Mouse (Mus musculus): ENCODE measurements around the gene Rnf157. TPM values are rescaled to one million over a fixed set of nuclear protein-coding genes. Genes with fewer than 3 reads are reported as not detected.
A peak's percentile ranks its signal among the peaks of the same experiment; 100 is the strongest.
"Not testable (repeated sequence)": the region's sequence is repeated elsewhere in the genome, so short reads cannot be mapped to it uniquely, and the experiment has no call there.

The Rnf157 gene
- total RNA-seq, 2 experiments from 2014 or later = 9.2 to 11.7 TPM

GRCm38 (mm10) chr11:116422562-116422961 is 9.7 kb upstream of the Rnf157 start:
- no peak for ATAC-seq (replicated peaks; ENCODE audit: low FRiP score, poor library complexity, severe bottlenecking)

- no peak for ATAC-seq (replicated peaks; ENCODE audit: low FRiP score, poor library complexity, severe bottlenecking)
Measured at GRCm38 (mm10) chr11:116421102-116421501, 8.3 kb upstream of the Rnf157 start.

GRCm38 (mm10) chr11:116418841-116419462 is 6.1 kb upstream of the Rnf157 start:
- no peak for ATAC-seq (replicated peaks; ENCODE audit: low FRiP score, poor library complexity, severe bottlenecking)

- no peak for ATAC-seq (replicated peaks; ENCODE audit: low FRiP score, poor library complexity, severe bottlenecking)
Measured at GRCm38 (mm10) chr11:116418194-116418840, 5.5 kb upstream of the Rnf157 start.

GRCm38 (mm10) chr11:116417054-116417453 is 4.2 kb upstream of the Rnf157 start:
- no peak for ATAC-seq (replicated peaks; ENCODE audit: low FRiP score, poor library complexity, severe bottlenecking)

- no peak for ATAC-seq (replicated peaks; ENCODE audit: low FRiP score, poor library complexity, severe bottlenecking)
Measured at GRCm38 (mm10) chr11:116416196-116416943, 3.5 kb upstream of the Rnf157 start.

- ATAC-seq (replicated peaks; ENCODE audit: low FRiP score, poor library complexity, severe bottlenecking) = no peak; the same call in 1 of the 2 replicates
Measured at GRCm38 (mm10) chr11:116413631-116414022, 795 bp upstream of the Rnf157 start.

- ATAC-seq (replicated peaks; ENCODE audit: low FRiP score, poor library complexity, severe bottlenecking) = peak; percentile 37; the same call in 1 of the 2 replicates
Measured at GRCm38 (mm10) chr11:116412028-116412827, 604 bp downstream of the Rnf157 start.

GRCm38 (mm10) chr11:116411582-116411981 is 1.2 kb downstream of the Rnf157 start:
- no peak for ATAC-seq (replicated peaks; ENCODE audit: low FRiP score, poor library complexity, severe bottlenecking)

- not testable (repeated sequence) for ATAC-seq (replicated peaks; ENCODE audit: low FRiP score, poor library complexity, severe bottlenecking)
Measured at GRCm38 (mm10) chr11:116410415-116410814, 2.4 kb downstream of the Rnf157 start.

- ATAC-seq (replicated peaks; ENCODE audit: low FRiP score, poor library complexity, severe bottlenecking) = no peak
Measured at GRCm38 (mm10) chr11:116409008-116409407, 3.8 kb downstream of the Rnf157 start.

GRCm38 (mm10) chr11:116406231-116406728 is 6.6 kb downstream of the Rnf157 start:
- ATAC-seq (replicated peaks; ENCODE audit: low FRiP score, poor library complexity, severe bottlenecking) = no peak

- no peak for ATAC-seq (replicated peaks; ENCODE audit: low FRiP score, poor library complexity, severe bottlenecking)
Measured at GRCm38 (mm10) chr11:116405601-116406000, 7.2 kb downstream of the Rnf157 start.

GRCm38 (mm10) chr11:116400560-116400959 is 12.3 kb downstream of the Rnf157 start:
- ATAC-seq (replicated peaks; ENCODE audit: low FRiP score, poor library complexity, severe bottlenecking) = no peak

- ATAC-seq (replicated peaks; ENCODE audit: low FRiP score, poor library complexity, severe bottlenecking) = no peak
Measured at GRCm38 (mm10) chr11:116398348-116398677, 14.5 kb downstream of the Rnf157 start.

GRCm38 (mm10) chr11:116397517-116398347 is 15.1 kb downstream of the Rnf157 start:
- ATAC-seq (replicated peaks; ENCODE audit: low FRiP score, poor library complexity, severe bottlenecking) = no peak

GRCm38 (mm10) chr11:116396934-116397330 is 15.9 kb downstream of the Rnf157 start:
- no peak for ATAC-seq (replicated peaks; ENCODE audit: low FRiP score, poor library complexity, severe bottlenecking)

- ATAC-seq (replicated peaks; ENCODE audit: low FRiP score, poor library complexity, severe bottlenecking) = no peak
Measured at GRCm38 (mm10) chr11:116396276-116396933, 16.4 kb downstream of the Rnf157 start.

GRCm38 (mm10) chr11:116394769-116395168 is 18.1 kb downstream of the Rnf157 start:
- peak; percentile 85 for ATAC-seq (replicated peaks; ENCODE audit: low FRiP score, poor library complexity, severe bottlenecking)

Measured in erythroid progenitor cell, adult 5-6 weeks (primary cell).